In genomic region chr17:85869179-85869578, GRCm38 (mm10) we compare ENCODE assay signal across 11 mouse cellular contexts.
A peak's percentile ranks its signal among the peaks of the same experiment; 100 is the strongest.
DNase-seq lines count a peak whose midpoint lies in the region; ATAC-seq and TF ChIP-seq lines count a peak whose summit lies in the region.
"Had no signal": no experiment of that assay in that cellular context is flagged by ENCODE, and none has a peak within 500 bp of the region (broad histone marks: within the 10 kb centered on the region; RNA-seq: fewer than 3 reads in every experiment).

No protein-coding gene starts in this region.

- H3K27ac ChIP-seq in forebrain, embryonic 11.5 days (ENCODE audit: low read depth, low read length): no peak overlapping the region
- H3K27ac ChIP-seq in forebrain, embryonic 15.5 days (replicated peaks): no peak overlapping the region
- H3K27ac ChIP-seq in midbrain, embryonic 12.5 days (replicated peaks): no peak overlapping the region
- no peak overlapping the region; the same call in 1 of the 2 replicates for H3K27ac ChIP-seq in midbrain, embryonic 10.5 days (replicated peaks)
- peak overlapping the region; percentile 73 for H3K27ac ChIP-seq in limb, embryonic 10.5 days
- H3K27ac ChIP-seq in stomach, postnatal 0 days (replicated peaks): no peak overlapping the region

- no peak for DNase-seq in forebrain, embryonic 11.5 days (ENCODE audit: low spot score)
- DNase-seq in midbrain, embryonic 10.5 days (ENCODE audit: low spot score): no peak
- DNase-seq in limb, embryonic 10.5 days (ENCODE audit: low spot score): peak; percentile 63
- no peak for DNase-seq in stomach, postnatal 0 days (ENCODE audit: low spot score)
- no peak for DNase-seq in spleen, postnatal 4 days (ENCODE audit: low spot score in 2 of 2)
- no peak for DNase-seq in cerebellum, postnatal 4 days (ENCODE audit: low spot score in 2 of 2)
- DNase-seq: cerebellum, adult 8-10 months; heart, postnatal 10 days; lung, postnatal 4 days had no signal

- 56% methylated on average over 5 of the region's 5 CpGs for WGBS in forebrain, embryonic 11.5 days
- 28% methylated on average over 5 of the region's 5 CpGs for WGBS in forebrain, embryonic 15.5 days
- WGBS in midbrain, embryonic 12.5 days: 22% methylated on average over 5 of the region's 5 CpGs
- 40% methylated on average over 5 of the region's 5 CpGs for WGBS in midbrain, embryonic 10.5 days
- WGBS in limb, embryonic 10.5 days: 46% methylated on average over 5 of the region's 5 CpGs
- WGBS in stomach, postnatal 0 days: 23% methylated on average over 5 of the region's 5 CpGs

- no peak overlapping the region for H3K4me2 ChIP-seq in forebrain, embryonic 11.5 days (ENCODE audit: low read depth, low read length, severe bottlenecking)
- no peak overlapping the region for H3K4me2 ChIP-seq in forebrain, embryonic 15.5 days (replicated peaks)
- H3K4me2 ChIP-seq in midbrain, embryonic 12.5 days (replicated peaks): no peak overlapping the region
- no peak overlapping the region for H3K4me2 ChIP-seq in stomach, postnatal 0 days (replicated peaks; ENCODE audit: low read depth)

- no peak for ATAC-seq in forebrain, embryonic 11.5 days (replicated peaks; ENCODE audit: low FRiP score)
- ATAC-seq in forebrain, embryonic 15.5 days (replicated peaks): no peak
- ATAC-seq in midbrain, embryonic 12.5 days (ENCODE audit: low FRiP score, low read depth): peak; percentile 55
- ATAC-seq in stomach, postnatal 0 days (ENCODE audit: low FRiP score, low TSS enrichment): peak; percentile 34; the same call in 1 of the 2 replicates

- no peak overlapping the region for H3K4me3 ChIP-seq in forebrain, embryonic 11.5 days (ENCODE audit: low read depth, low read length)
- H3K4me3 ChIP-seq in forebrain, embryonic 15.5 days: no peak overlapping the region
- no peak overlapping the region for H3K4me3 ChIP-seq in midbrain, embryonic 12.5 days
- no peak overlapping the region for H3K4me3 ChIP-seq in midbrain, embryonic 10.5 days
- no peak overlapping the region for H3K4me3 ChIP-seq in limb, embryonic 10.5 days
- H3K4me3 ChIP-seq in stomach, postnatal 0 days (ENCODE audit: low read depth, low read length): no peak overlapping the region

- H3K9me3 ChIP-seq in forebrain, embryonic 11.5 days (ENCODE audit: control insufficient read depth, low read length): no peaks in the 10 kb centered on the region
- no peaks in the 10 kb centered on the region for H3K9me3 ChIP-seq in forebrain, embryonic 15.5 days
- H3K9me3 ChIP-seq in midbrain, embryonic 12.5 days: no peaks in the 10 kb centered on the region
- H3K9me3 ChIP-seq in midbrain, embryonic 10.5 days (replicated peaks): no peaks in the 10 kb centered on the region
- no peaks in the 10 kb centered on the region for H3K9me3 ChIP-seq in limb, embryonic 10.5 days (replicated peaks)
- H3K9me3 ChIP-seq in stomach, postnatal 0 days (ENCODE audit: control insufficient read depth, low read length): no peaks in the 10 kb centered on the region

- H3K27me3 ChIP-seq in forebrain, embryonic 11.5 days (ENCODE audit: control insufficient read depth, insufficient read depth, low read length): no peaks in the 10 kb centered on the region
- H3K27me3 ChIP-seq in forebrain, embryonic 15.5 days: no peaks in the 10 kb centered on the region
- peaks cover 17% of the 10 kb centered on the region for H3K27me3 ChIP-seq in midbrain, embryonic 12.5 days
- peaks cover 59% of the 10 kb centered on the region for H3K27me3 ChIP-seq in midbrain, embryonic 10.5 days (ENCODE audit: low read depth, poor library complexity, severe bottlenecking)
- peaks cover 55% of the 10 kb centered on the region for H3K27me3 ChIP-seq in limb, embryonic 10.5 days (ENCODE audit: low read depth, poor library complexity, severe bottlenecking)
- H3K27me3 ChIP-seq in stomach, postnatal 0 days (ENCODE audit: control insufficient read depth, insufficient read depth, low read length): no peaks in the 10 kb centered on the region; the same call in 1 of the 2 replicates

- peak overlapping the region; percentile 13; the same call in 1 of the 2 replicates for H3K9ac ChIP-seq in forebrain, embryonic 11.5 days (ENCODE audit: low read length)
- no peak overlapping the region for H3K9ac ChIP-seq in forebrain, embryonic 15.5 days (replicated peaks)
- no peak overlapping the region for H3K9ac ChIP-seq in midbrain, embryonic 12.5 days (replicated peaks)
- no peak overlapping the region for H3K9ac ChIP-seq in stomach, postnatal 0 days (ENCODE audit: low read length)

- TF ChIP-seq EP300 in stomach, postnatal 0 days (optimal IDR thresholded peaks at IDR 0.05): no peak

- H3K4me1 ChIP-seq in forebrain, embryonic 11.5 days (replicated peaks; ENCODE audit: control insufficient read depth, insufficient read depth, low read length): peaks cover 7% of the 10 kb centered on the region; the same call in 1 of the 2 replicates
- peaks cover 12% of the 10 kb centered on the region for H3K4me1 ChIP-seq in forebrain, embryonic 15.5 days
- H3K4me1 ChIP-seq in midbrain, embryonic 12.5 days: peaks cover 18% of the 10 kb centered on the region
- peaks cover 33% of the 10 kb centered on the region for H3K4me1 ChIP-seq in midbrain, embryonic 10.5 days
- H3K4me1 ChIP-seq in limb, embryonic 10.5 days: peaks cover 65% of the 10 kb centered on the region
- H3K4me1 ChIP-seq in stomach, postnatal 0 days (replicated peaks; ENCODE audit: control insufficient read depth, insufficient read depth): no peaks in the 10 kb centered on the region

- TF ChIP-seq CTCF in stomach, postnatal 0 days (IDR thresholded peaks at IDR 0.05; ENCODE audit: low read depth): no peak

- H3K36me3 ChIP-seq in forebrain, embryonic 11.5 days (ENCODE audit: control insufficient read depth, insufficient read depth, low read length): no peaks in the 10 kb centered on the region
- H3K36me3 ChIP-seq in forebrain, embryonic 15.5 days: no peaks in the 10 kb centered on the region
- H3K36me3 ChIP-seq in midbrain, embryonic 12.5 days: no peaks in the 10 kb centered on the region
- no peaks in the 10 kb centered on the region for H3K36me3 ChIP-seq in midbrain, embryonic 10.5 days
- H3K36me3 ChIP-seq in limb, embryonic 10.5 days: no peaks in the 10 kb centered on the region
- H3K36me3 ChIP-seq in stomach, postnatal 0 days (ENCODE audit: control insufficient read depth, insufficient read depth, low read length): no peaks in the 10 kb centered on the region

Comparison
In these comparisons a context has a peak if more than half of its experiments do, and no peak if none do; other contexts are left out.
1. ATAC-seq: peak in midbrain, embryonic 12.5 days (single experiment) and stomach, postnatal 0 days (single experiment); none in forebrain, embryonic 11.5 days (single experiment) and forebrain, embryonic 15.5 days (single experiment).